Mouse (Mus musculus) heart, postnatal 10 days (tissue): ENCODE measurements around the gene Gm8882. TPM values are rescaled to one million over a fixed set of nuclear protein-coding genes. Genes with fewer than 3 reads are reported as not detected.
"Not testable (repeated sequence)": the region's sequence is repeated elsewhere in the genome, so short reads cannot be mapped to it uniquely, and the experiment has no call there.

ENCODE experiments used
- DNase-seq, 2 experiments: peaks; one replicate each; pipeline ENCODE4 v3.0.0; 2021
- intact Hi-C: fragments of 180-260 bp; cut with DNase I; formaldehyde crosslinking; loops from one replicate; pipeline ENCODE4 v1.15.1; 2025
- total RNA-seq, 2 experiments: library from RNA; stranded (reverse); gene quantifications; 2 replicates each; pipeline ENCODE4 v1.2.3; 2021

Gm8882 gene
- total RNA-seq = not detected

GRCm38 (mm10) chr6:132364034-132364433, at the start of gene Gm8882:
Gene Gm8882 (minus strand): TSS chr6:132364134.
- intact Hi-C loops, DNase-seq: not testable (repeated sequence)

- DNase-seq, intact Hi-C loops: not testable (repeated sequence)
These were observed 49.3 kb downstream of the Gm8882 start, which contains the start of gene Prpmp5 for GRCm38 (mm10) chr6:132314657-132315056. Gene Prpmp5 (minus strand): TSS chr6:132314757.

Other genes starting within 250 kb of the Gm8882 start
- gene Prb1, start 153.6 kb downstream of the Gm8882 start, total RNA-seq = not detected
- gene Prpmp5, start 49.4 kb downstream of the Gm8882 start, total RNA-seq = not detected
- gene Prh1, start 205.7 kb upstream of the Gm8882 start, total RNA-seq = not detected
- gene Prp2, start 231.8 kb upstream of the Gm8882 start, total RNA-seq = not detected